Mouse (Mus musculus): ENCODE data around the gene Tex30.

GRCm38 (mm10) chr1:44122256-44122655 lies 20.0 kb upstream of the Tex30 start:
- TF ChIP-seq CTCF (IDR thresholded peaks at IDR 0.05; ENCODE audit: control insufficient read depth, insufficient read depth, insufficient replicate concordance, low read depth, low read length) (no peak), POLR2A (IDR thresholded peaks at IDR 0.05; ENCODE audit: control insufficient read depth, low read depth, low read length) (no peak)

Measured in testis, adult 2 months (tissue).